Mouse (Mus musculus): ENCODE results near the gene Gm6356. TPM values are rescaled to one million over a fixed set of nuclear protein-coding genes. Genes with fewer than 3 reads are reported as not detected.
"Not testable (repeated sequence)": the region's sequence is repeated elsewhere in the genome, so short reads cannot be mapped to it uniquely, and the experiment has no call there.

The Gm6356 gene
- polyA plus RNA-seq (2014; fragmentation: Nextera tagmentation; extraction: Ambion mirVana) = not detected in 2 replicates

DNA sequence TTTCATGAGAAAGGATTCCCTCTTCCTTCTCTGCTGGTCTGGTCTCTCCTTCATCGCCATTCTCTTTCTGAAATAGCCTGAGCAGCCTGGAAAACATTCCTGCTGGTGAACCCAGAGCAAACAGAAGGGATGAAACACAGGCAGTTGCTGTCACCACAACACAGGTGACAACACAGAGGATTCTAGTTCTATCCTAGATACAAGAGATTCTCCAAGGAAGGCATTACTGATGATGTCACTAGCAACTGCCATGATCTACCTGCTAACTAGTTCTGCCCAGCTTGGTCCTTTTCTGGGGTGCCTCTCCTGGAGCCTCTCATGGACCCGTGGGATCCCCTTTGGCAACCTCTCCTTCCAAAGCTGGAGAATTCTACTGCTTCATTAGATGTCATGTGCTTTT, at the start of gene Gm6356:
Gm6356 (minus strand) TSS at position 101 of the 400 bp plus-strand sequence.
- H3K27ac ChIP-seq (ENCODE audit: low read depth, low read length) = not testable (repeated sequence)

More for the DNA sequence above, at the start of gene Gm6356:
- H3K9ac ChIP-seq (ENCODE audit: low read depth, low read length); H3K9me3 ChIP-seq (replicated peaks; ENCODE audit: control insufficient read depth, low read length); H3K4me1 ChIP-seq (ENCODE audit: control insufficient read depth, insufficient read depth, low read length); H3K27me3 ChIP-seq (ENCODE audit: control insufficient read depth, insufficient read depth, low read length); H3K4me2 ChIP-seq; H3K4me3 ChIP-seq (ENCODE audit: low read depth, low read length); H3K36me3 ChIP-seq (ENCODE audit: control insufficient read depth, insufficient read depth, low read length); ATAC-seq (replicated peaks; ENCODE audit: insufficient number of reproducible peaks, low FRiP score, low TSS enrichment): not testable (repeated sequence)
- WGBS (ENCODE audit: insufficient replicate concordance) = 36% methylated on average over 1 of the region's 2 CpGs

Other genes with a start within 250 kb of the Gm6356 start
- gene Gm3636, start 231.5 kb downstream of the Gm6356 start, polyA plus RNA-seq (2014; fragmentation: Nextera tagmentation; extraction: Ambion mirVana) = 10.1 and 14.1 TPM in 2 replicates
- gene Gm8362, start 199.4 kb downstream of the Gm6356 start, polyA plus RNA-seq (2014; fragmentation: Nextera tagmentation; extraction: Ambion mirVana) = not detected in 2 replicates
- gene Gm3642, start 133.5 kb downstream of the Gm6356 start, polyA plus RNA-seq (2014; fragmentation: Nextera tagmentation; extraction: Ambion mirVana) = not detected in 2 replicates
- gene Gm3667, start 83.9 kb downstream of the Gm6356 start, polyA plus RNA-seq (2014; fragmentation: Nextera tagmentation; extraction: Ambion mirVana) = 1.2 and 2.1 TPM in 2 replicates
- gene Gm10406, start 53.6 kb upstream of the Gm6356 start, polyA plus RNA-seq (2014; fragmentation: Nextera tagmentation; extraction: Ambion mirVana) = 0.19 TPM in 1 of 2 replicates, not detected in the other
- not detected in 2 replicates for gene Gm3685, start 71.2 kb upstream of the Gm6356 start, polyA plus RNA-seq (2014; fragmentation: Nextera tagmentation; extraction: Ambion mirVana)
- 0.69 and 1.6 TPM in 2 replicates for gene Gm3696, start 126.8 kb upstream of the Gm6356 start, polyA plus RNA-seq (2014; fragmentation: Nextera tagmentation; extraction: Ambion mirVana)
- gene Gm6676, start 151.6 kb upstream of the Gm6356 start, polyA plus RNA-seq (2014; fragmentation: Nextera tagmentation; extraction: Ambion mirVana) = not detected in 2 replicates
- 3.5 and 5.0 TPM in 2 replicates for gene Gm3512, start 200.7 kb upstream of the Gm6356 start, polyA plus RNA-seq (2014; fragmentation: Nextera tagmentation; extraction: Ambion mirVana)
- gene Gm16434, start 220.7 kb upstream of the Gm6356 start, polyA plus RNA-seq (2014; fragmentation: Nextera tagmentation; extraction: Ambion mirVana) = not detected in 2 replicates